Mouse (Mus musculus): ENCODE results near the gene Txndc8. TPM values are rescaled to one million over a fixed set of nuclear protein-coding genes. Genes with fewer than 3 reads are reported as not detected.

Txndc8 gene
- total and polyA plus RNA-seq, 3 experiments: not detected

GRCm38 (mm10) chr4:57965516-57965915 is 43.4 kb downstream of the Txndc8 start:
- Histone ChIP-seq H3K9me3 (replicated peaks; ENCODE audit: low read length) (no peaks in the 10 kb centered on the region), H3K4me3 (replicated peaks in 1 of 3; ENCODE audit: low read depth in 2 of 3, low read length in 2 of 3, poor library complexity in 1 of 3) (no peak overlapping the region), H3K4me1 (ENCODE audit: control insufficient read depth in 1 of 2, insufficient read depth in 2 of 2) (no peaks in the 10 kb centered on the region), H3K27me3 (replicated peaks) (no peaks in the 10 kb centered on the region), H3K79me2 (replicated peaks; ENCODE audit: control insufficient read depth, extremely low read depth, insufficient read depth, poor library complexity, severe bottlenecking) (no peaks in the 10 kb centered on the region), H3K9ac (ENCODE audit: insufficient read depth, low read depth) (no peak overlapping the region), H3K4me2 (ENCODE audit: insufficient read depth, low read depth, poor library complexity, severe bottlenecking) (no peak overlapping the region), H3K36me3 (replicated peaks in 1 of 2; ENCODE audit: control insufficient read depth in 1 of 2, insufficient read depth in 1 of 2, low read length in 1 of 2) (no peaks in the 10 kb centered on the region), H3K27ac (ENCODE audit: insufficient read depth, low read depth) (no peak overlapping the region)
- no peak for DNase-seq (ENCODE audit: extremely low read depth)
- in situ Hi-C loops (cut with MboI; ENCODE audit: low pct_ligation_motif_present, low pct_unique_long_range_greater_than_20kb, low sequenced_read_pairs): no loop called here
- TF ChIP-seq SMC3 (IDR thresholded peaks at IDR 0.05; ENCODE audit: low read depth, low read length): no peak
- no peak for TF ChIP-seq TBP (conservative IDR thresholded peaks at IDR 0.05; ENCODE audit: low read depth, low read length)
- no peak for TF ChIP-seq USF1 (IDR thresholded peaks at IDR 0.05; ENCODE audit: low read depth, low read length)
- no peak for TF ChIP-seq ELF1 (IDR thresholded peaks at IDR 0.05; ENCODE audit: low read depth, low read length)
- TF ChIP-seq MEF2A (IDR thresholded peaks at IDR 0.05; ENCODE audit: borderline replicate concordance, low read depth, low read length): no peak
- TF ChIP-seq KAT2A (IDR thresholded peaks at IDR 0.05; ENCODE audit: insufficient replicate concordance, low read length): no peak
- no peak for TF ChIP-seq ZKSCAN1 (IDR thresholded peaks at IDR 0.05; ENCODE audit: borderline replicate concordance, low read depth, low read length)
- dilution Hi-C loops (cut with MboI; ENCODE audit: extremely low pct_ligation_motif_present, extremely low pct_unique_long_range_greater_than_20kb, low sequenced_read_pairs): no loop called here

- peaks cover 0 to 2% of the 10 kb centered on the region in 2 experiments; a peak in 2 of 4 replicates for H3K4me1 ChIP-seq (ENCODE audit: control insufficient read depth in 1 of 2, insufficient read depth in 2 of 2)
- H3K27me3 ChIP-seq (replicated peaks): no peaks in the 10 kb centered on the region
- no peaks in the 10 kb centered on the region for H3K9me3 ChIP-seq (replicated peaks; ENCODE audit: low read length)
- in situ Hi-C loops (cut with MboI; ENCODE audit: low pct_ligation_motif_present, low pct_unique_long_range_greater_than_20kb, low sequenced_read_pairs) (no loop called here), dilution Hi-C loops (cut with MboI; ENCODE audit: extremely low pct_ligation_motif_present, extremely low pct_unique_long_range_greater_than_20kb, low sequenced_read_pairs) (no loop called here)
- TF ChIP-seq ELF1 (IDR thresholded peaks at IDR 0.05; ENCODE audit: low read depth, low read length): no peak
- no peak for TF ChIP-seq TCF12 (IDR thresholded peaks at IDR 0.05; ENCODE audit: low read depth, low read length)
- TF ChIP-seq JUND (conservative IDR thresholded peaks at IDR 0.05; ENCODE audit: low read depth, low read length): no peak
- TF ChIP-seq POLR2A (IDR thresholded peaks at IDR 0.05; ENCODE audit: low read depth, low read length): no peak
- no peak for TF ChIP-seq MAX (IDR thresholded peaks at IDR 0.05; ENCODE audit: low read length)
- no peak for TF ChIP-seq RAD21 (IDR thresholded peaks at IDR 0.05; ENCODE audit: low read depth, low read length)
- TF ChIP-seq UBTF (IDR thresholded peaks at IDR 0.05; ENCODE audit: low read depth, low read length): no peak
- TF ChIP-seq CHD2 (IDR thresholded peaks at IDR 0.05; ENCODE audit: low read length): no peak
- no peak for TF ChIP-seq JUN (IDR thresholded peaks at IDR 0.05; ENCODE audit: insufficient read depth, low read depth, low read length)
- TF ChIP-seq MAZ (IDR thresholded peaks at IDR 0.05; ENCODE audit: low read depth, low read length): no peak
- TF ChIP-seq SMC3 (IDR thresholded peaks at IDR 0.05; ENCODE audit: low read depth, low read length): no peak
- TF ChIP-seq BHLHE40 (IDR thresholded peaks at IDR 0.05; ENCODE audit: low read depth, low read length): no peak
- no peak for DNase-seq (ENCODE audit: extremely low read depth)
- H3K9ac ChIP-seq (ENCODE audit: insufficient read depth, low read depth): no peak overlapping the region
- no peaks in the 10 kb centered on the region for H3K79me2 ChIP-seq (replicated peaks; ENCODE audit: control insufficient read depth, extremely low read depth, insufficient read depth, poor library complexity, severe bottlenecking)
- no peaks in the 10 kb centered on the region for H3K36me3 ChIP-seq (replicated peaks in 1 of 2; ENCODE audit: control insufficient read depth in 1 of 2, insufficient read depth in 1 of 2, low read length in 1 of 2)
- H3K27ac ChIP-seq (ENCODE audit: insufficient read depth, low read depth): no peak overlapping the region
- no peak overlapping the region for H3K4me2 ChIP-seq (ENCODE audit: insufficient read depth, low read depth, poor library complexity, severe bottlenecking)
- H3K4me3 ChIP-seq (replicated peaks in 1 of 3; ENCODE audit: low read depth in 2 of 3, low read length in 2 of 3, poor library complexity in 1 of 3): no peak overlapping the region
These were observed 44.8 kb downstream of the Txndc8 start for GRCm38 (mm10) chr4:57964143-57964542.

All from CH12.LX (cell line).